Mouse (Mus musculus): ENCODE data around the gene Gm20219. TPM values are rescaled to one million over a fixed set of nuclear protein-coding genes. Genes with fewer than 3 reads are reported as not detected.

Gene Gm20219
- 1 to 10 TPM; 1.9 to 2.2 TPM for total RNA-seq (2021)

DNA sequence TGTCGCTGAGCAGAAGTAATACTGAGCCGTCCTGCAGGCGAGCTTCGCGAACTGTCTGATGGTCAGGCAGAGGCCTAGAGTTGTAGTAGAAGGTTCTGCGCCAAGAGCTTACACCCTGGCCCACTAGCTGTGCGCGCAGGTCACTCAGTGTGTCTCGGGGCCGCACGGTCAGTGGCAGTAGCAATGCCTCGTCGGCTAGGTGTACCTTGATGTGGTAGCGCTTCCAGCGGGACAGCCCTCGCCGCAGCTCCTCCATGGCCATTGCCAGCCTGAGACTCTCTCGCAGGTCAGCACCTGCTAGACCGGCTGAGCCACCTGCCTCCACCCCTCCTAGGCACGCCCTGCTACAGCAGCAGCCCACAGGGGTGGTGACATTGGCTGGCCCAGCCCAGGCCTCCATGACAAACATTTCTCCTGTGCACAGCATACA lies at the start of gene Gm20219:
Gm20219 (minus strand) TSS at position 266 of the 430 bp plus-strand sequence.
- intact Hi-C loops (cut with DNase I), result no loop called here
- DNase-seq, result no peak

DNA sequence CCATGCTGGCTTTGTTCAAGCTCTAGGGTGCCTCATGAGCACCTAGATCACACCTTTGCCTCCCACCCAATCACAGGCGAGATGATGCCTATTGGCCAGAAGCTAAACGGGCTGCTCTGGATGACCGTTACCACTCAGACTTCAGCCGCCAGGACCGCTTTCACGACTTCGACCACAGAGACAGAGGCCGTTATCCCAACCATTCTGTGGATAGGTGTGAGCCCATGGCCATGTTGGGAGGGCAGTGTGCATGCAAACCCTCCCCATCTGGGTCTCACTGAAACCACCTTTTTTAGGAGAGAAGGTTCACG lies 49.8 kb upstream of the Gm20219 start:
- intact Hi-C loops (cut with DNase I), result no loop called here
- no peak for DNase-seq

DNA sequence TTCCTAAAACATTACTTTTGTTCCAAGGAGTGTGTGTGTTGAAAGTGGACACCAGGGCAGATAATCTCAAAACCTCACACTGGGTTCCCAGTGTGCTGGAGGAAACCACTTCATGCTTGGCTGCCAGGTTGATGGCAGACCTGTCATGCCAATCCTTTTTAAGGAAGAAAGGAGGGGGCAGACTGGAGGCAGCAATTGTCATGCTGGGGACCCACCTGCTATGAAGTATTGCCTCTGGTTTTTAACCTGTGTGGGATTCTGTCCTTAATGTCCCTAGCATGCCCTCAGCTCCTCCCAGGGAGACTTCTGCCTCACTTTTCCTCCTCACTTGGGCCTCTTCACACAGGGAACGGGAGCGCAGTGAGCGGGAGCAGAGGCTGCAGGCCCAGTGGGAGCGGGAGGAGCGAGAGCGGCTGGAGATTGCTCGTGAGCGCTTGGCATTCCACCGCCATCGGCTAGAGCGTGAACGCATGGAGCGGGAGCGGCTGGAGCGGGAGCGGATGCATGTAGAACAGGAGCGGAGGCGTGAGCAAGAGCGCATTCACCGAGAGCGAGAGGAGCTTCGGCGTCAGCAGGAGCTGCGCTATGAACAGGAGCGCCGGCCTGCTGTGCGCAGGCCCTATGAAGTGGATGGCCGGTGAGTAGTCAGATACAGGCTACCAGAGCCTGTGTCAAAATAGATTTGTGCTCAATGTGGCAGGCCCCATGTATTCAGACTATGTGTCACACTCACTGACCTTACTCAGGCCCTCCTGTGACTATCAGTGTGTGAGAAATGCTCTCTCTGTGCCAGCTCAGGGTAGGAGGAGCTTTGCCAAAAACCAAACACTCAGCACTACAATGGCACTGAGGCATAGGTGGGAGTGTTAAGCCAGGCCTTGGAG lies 49.2 kb upstream of the Gm20219 start:
- peak; percentile 11 for DNase-seq
- intact Hi-C loops (cut with DNase I), result no loop called here

DNA sequence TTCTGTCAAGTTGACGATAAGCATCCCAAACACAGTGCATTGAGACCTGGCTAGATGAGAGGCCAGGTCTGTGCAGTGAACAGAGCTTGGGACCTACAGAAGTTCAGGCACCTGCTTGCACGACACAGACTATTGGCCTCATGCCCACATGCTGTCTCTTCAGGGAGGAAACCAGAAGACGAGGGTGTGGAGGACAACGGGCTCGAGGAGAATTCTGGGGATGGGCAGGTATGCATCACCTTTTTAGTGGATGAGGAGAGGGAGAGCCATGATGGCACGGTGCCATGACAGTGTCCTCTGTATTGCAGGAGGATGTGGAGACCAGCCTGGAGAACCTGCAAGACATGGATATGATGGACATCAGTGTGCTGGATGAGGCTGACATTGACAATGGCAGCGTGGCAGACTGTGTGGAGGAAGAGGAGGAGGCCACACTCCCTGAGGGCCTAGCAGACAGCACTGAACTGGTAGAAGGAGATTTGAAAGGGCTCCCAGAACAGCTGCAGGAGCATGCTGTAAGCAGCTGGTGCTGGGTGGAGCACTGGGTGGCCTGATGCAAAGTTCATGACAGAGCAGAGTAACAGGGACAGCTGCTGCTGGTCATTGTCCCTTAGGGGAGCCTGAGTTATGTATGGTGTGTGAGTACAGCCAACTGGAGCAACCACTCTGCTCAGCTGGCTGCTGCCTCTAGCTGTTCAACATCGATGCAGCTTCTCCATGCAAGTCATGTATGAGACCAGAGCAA lies 39.5 kb upstream of the Gm20219 start:
- intact Hi-C loops (cut with DNase I), result no loop called here
- DNase-seq, result no peak

DNA sequence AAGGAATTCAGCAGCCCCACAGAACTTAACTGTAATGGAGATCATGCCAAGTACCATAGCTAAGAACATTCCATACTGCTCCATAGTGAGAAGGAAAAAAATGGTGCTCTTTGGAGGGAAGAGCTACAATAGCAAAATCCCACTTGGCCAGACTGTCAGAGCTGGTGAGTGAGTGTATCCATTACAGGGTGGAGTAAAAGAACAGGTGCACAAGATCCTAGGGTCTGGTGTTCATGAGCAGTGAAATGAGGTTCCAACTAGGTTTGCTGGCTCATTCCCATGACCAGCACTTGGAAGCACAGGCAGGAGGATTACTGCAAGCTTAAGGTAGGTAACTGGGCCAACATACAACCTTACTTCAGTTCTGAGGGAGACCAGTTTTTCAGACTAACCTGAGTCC lies 38.4 kb upstream of the Gm20219 start:
- intact Hi-C loops (cut with DNase I), result no loop called here

DNA sequence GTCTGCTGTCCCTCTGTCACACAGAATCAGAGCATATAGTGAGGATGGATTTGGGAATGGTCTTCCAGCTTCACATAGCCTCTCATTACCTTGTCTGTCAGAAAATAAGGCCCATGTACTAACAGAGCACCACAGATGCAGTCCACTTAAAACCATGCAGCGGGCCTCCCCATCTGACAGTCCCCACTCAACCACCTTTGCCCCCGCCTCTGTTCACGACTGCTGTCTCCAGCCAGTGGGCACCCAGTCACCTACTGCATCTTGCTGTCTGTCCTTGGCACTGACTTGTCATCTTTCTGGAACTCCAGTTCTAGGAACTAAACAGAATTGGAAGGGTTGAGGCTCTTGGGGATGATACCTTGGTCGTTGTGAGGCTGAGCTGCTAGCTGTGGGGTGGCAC lies 34.7 kb upstream of the Gm20219 start:
- no peak for DNase-seq
- intact Hi-C loops (cut with DNase I), result no loop called here

More for the DNA sequence above, 38.4 kb upstream of the Gm20219 start:
- no peak for DNase-seq

DNA sequence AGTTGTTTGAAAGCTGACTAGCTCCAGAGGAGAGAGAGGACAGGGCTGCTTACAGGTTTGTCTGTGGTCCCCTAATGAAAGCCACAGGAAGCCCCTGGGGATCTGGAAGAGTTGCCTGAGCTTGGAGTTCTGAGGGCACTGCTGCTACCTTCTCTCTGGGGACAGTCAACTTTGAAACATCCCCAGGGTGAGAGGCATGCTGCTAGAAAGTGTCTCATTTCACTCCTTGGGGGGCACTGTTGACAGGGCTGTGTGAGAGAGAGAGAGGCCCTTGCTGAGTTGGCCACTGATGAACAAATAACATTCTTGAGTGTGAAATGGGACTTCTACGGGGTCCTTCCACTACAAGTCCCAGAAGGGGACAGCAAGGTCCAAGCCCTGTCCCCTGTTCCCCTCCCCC lies 33.6 kb upstream of the Gm20219 start:
- intact Hi-C loops (cut with DNase I), result no loop called here

DNA sequence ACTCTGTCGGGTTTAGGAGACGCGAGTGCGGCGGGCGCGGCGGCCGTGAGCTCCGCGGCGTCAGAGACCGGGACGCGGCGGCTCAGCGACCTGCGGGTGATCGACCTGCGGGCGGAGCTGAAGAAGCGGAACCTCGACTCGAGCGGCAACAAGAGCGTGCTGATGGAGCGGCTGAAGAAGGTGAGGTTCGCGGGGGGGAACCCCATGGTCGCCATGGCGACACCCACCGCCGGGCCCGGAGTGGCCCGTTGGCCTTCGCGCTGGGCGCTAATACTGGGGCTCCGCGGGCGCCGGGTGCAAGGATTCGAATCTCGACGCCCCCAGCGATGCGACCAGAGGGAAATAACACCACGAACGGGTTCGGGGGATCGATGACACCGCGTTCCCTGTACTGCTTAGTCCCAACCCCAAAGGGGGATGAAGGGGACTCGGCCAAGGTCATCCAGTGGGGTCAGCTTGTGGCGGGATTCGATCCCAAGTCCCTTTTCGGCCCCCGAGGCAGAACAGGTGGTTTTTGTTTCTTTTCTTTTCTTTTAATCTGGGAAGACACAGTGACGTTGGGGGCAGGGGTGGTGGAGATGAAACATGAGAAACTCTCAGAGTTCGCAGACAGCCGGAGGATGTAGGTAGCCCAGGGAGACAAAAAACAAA lies 31.1 kb upstream of the Gm20219 start:
- peak; percentile 49 for DNase-seq
- intact Hi-C loops (cut with DNase I), result no loop called here

More for the DNA sequence above, 33.6 kb upstream of the Gm20219 start:
- no peak for DNase-seq

DNA sequence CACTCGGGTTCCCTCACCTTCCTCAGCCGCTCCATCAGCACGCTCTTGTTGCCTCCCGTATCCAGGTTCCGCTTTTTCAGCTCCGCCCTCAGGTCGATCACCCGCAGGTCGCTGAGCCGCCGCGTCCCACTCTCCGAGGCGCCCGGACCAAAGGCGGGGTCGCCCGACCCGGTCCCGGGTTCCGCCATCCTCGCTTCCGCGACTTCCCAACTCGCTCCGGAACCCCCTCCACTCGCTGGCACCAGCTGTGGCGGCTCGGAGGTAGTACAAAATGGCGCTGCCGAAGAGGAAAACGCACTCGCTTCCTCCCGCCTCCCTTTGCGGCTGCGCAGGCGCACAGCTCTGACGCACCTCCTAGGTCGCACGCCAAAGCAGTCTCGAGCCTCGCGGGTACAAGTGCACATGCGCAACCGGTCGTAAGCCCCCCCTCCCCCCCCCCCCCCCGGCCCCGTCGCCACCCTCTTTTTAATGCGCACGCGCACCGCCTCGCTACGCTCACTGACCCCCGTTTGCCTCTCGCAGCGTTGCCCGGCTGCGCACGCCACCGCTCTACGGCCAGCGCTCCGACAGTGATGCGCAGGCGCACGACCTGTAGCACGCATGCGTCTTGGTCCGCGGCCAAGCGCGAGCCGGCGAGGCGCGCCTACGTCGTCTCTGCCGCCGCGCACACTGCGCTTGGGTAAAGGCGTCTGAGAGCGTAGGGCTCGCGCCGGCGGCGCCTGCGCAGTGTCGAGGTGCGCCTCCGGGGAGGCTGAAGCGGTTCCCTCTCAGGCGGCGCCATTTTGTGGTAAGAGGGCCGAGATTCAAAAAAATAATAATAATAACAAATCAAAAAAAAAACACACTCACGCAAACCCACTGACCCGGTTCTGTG lies 30.3 kb upstream of the Gm20219 start, which contains the start of the genes Safb2 and Safb:
Safb2 (minus strand) TSS at position 329 of the 874 bp plus-strand sequence.
Safb (plus strand) TSS at position 569 of the 874 bp plus-strand sequence.
- peak; percentile 100 for DNase-seq
- intact Hi-C loops (cut with DNase I), result no loop called here

DNA sequence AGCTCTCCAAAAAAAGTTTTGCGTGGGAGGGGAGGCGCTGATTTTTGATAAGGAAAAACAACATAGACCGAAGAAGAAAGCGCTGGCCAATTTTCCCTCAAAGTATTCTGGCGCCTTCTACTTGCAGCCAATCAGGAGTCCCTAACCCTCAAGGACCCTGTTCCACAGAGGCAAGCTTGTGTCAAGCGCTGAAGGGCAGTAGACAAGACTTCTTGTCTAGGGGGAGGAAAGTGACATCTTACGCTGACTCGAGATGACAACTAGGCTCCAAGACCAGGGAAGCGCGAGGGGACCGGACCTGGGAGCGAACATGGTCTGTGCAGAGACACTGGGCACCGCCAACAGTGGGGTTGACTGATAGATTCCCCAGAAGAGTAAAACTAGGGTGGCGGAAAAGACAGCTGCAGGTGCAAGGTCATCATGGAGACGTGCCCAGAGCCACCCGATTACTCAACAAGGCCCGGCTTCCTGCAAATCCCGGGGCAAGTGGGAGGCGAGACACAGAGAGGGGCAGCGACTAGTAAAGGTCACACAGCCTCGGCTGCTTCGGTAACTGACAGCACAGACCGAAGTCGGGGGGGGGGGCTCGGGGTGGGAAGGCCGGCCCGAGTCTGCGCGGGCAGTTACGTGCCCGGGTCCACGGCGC lies 29.5 kb upstream of the Gm20219 start:
- peak; percentile 40 for DNase-seq
- intact Hi-C loops (cut with DNase I), result no loop called here

DNA sequence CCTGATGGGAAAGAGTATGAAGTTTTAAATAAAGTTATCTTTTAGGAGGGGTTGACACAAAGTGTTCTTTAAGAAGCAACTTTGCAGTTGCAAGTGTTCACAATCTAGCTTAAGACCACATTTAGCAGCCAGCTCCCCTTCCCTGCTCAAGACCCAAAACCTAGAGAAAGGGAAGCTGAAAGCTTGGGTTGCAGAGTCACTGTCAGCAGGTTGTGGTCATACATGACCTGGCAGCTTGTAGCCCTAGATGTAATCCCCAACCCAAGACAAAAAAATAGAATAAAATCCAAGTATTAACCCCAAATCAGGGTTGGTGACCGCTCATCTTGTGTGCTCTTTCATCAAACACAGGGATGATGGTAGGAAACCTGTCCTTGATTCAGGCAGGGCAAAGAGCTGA lies 28.9 kb upstream of the Gm20219 start:
- no peak for DNase-seq
- intact Hi-C loops (cut with DNase I), result no loop called here

DNA sequence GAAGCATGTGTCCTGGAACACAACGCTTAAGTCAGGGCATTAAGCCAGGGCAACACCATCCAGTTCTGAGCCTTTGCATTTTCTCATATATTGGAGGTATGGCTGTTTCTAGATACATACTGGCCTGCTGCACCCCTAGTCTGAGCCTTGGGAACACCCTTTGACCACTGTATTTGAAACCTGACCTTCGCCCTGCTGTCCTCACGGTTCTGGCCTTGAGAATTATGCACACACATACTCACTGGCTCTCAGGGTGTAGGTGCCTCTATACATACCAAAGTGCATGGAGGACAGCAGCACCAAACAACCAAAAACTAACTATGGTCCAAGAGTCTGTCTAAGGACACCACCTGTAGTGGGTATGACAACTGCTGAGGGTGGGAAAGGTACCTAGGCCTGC lies 18.8 kb upstream of the Gm20219 start:
- DNase-seq, result no peak
- intact Hi-C loops (cut with DNase I), result no loop called here

DNA sequence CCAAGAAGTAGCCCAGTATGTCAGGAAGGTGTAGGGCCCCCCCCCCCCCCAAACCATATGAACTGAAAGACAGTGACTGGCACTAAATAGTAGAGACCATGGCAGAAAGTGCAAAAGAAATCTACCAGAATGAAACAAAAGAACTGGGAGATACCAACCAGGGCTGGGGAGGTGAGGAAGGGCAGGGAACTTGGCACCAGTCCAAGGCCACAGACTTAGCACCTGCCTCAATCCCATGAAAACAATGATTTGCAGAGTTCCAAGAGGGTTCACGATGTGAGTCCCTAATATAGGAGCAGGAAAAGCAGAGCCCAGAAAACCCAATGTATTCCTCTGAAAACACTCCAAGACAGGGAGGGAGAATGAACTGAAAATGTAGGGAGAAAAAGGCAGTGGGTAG lies 18.0 kb upstream of the Gm20219 start:
- intact Hi-C loops (cut with DNase I), result no loop called here
- peak; percentile 31 for DNase-seq

DNA sequence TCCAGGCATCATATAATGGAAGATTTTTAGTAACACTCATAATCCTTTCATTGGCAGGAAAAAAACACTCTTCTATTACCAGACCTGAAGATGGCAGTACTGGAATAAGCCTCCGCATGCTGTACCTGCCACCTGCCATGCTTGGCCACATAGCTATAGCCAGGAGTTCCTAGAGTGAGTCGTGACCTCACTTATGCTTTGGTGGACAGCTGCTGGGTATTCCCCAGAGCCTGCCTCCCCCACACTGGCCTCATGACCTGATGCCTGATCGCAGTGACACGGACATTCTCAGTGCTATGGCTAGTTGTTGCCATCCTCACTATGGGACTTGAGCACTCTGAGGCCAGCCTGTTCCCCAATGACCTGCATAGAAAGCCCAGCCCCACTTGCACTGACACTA lies 16.1 kb upstream of the Gm20219 start:
- intact Hi-C loops (cut with DNase I), result no loop called here
- no peak for DNase-seq

DNA sequence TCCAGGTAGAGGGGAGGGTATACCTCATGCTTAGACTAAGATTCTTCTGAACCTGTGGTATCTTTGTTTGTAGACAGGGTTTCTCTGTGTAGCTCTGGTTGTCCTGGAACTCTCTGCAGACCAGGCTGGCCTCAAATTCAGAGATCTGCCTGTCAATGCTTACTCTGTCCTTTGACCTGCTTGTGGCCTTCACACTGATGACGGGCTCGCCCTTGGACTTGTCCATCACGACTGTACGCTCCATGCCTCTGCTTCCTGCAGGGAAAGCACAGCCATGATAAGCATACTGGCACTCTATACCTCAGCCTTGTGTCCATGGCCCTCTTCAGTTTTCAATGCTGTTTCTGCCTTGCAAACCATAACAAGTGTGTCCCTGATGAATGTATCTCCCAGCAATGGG lies 13.2 kb upstream of the Gm20219 start:
- intact Hi-C loops (cut with DNase I), result no loop called here
- no peak for DNase-seq

DNA sequence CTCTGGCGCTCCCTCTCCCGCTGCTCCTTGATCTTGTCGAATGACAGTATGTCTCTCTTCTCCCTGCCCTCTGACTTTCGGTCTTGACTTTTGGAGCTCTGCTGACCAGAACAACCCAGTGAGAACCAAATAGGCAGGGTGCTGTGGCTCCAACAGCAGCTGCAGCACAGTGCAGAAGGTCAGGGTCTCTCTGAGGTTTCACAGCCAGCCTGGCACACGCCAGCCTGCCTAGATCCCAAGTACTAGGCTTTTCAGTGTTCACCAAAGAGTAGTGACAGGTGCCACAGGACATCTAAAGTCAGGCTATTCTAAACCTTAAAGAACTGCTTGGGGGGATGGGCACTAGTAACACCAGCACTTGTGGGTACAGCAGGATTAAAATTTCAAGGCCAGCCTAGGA lies 12.7 kb upstream of the Gm20219 start:
- no peak for DNase-seq
- intact Hi-C loops (cut with DNase I), result no loop called here

DNA sequence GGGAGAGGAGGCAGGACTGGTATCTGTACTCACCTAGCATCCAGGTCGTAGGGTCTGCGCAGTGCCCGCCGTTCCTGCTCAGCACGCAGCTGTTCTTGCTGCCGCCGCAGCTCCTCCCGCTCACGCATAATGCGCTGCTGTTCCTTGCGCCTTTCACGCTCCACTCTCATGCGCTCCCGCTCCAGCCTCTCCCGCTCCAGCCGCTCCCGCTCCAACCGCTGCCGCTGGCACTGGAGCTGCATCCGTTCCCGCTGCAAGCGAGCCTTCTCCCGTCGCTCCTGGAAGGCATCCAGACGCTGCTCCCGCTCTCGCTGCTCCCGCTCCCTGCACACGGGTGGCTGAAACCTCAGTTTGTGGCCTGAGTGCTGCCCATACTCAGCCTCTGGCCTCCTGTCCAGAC lies 12.1 kb upstream of the Gm20219 start:
- no peak for DNase-seq

DNA sequence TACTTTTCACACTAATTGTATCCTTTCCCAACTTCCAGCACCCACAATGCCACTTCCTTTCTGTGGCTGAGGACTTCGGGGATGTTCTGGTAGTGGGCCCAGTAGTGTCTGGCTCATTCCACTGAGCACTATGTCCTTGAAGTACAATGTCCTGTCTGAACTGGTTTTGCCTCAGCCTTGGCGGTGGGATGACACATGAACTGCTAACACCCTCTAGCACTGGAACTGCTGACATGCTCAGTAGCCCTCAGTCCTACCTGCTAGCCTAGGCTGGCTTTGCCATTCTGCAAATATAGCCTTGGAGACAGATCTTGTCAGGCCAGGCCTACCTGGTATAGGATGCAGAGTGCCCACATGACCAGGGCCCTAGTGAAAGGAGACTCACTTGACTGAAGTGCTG lies 7.7 kb upstream of the Gm20219 start:
- intact Hi-C loops (cut with DNase I), result no loop called here
- DNase-seq, result no peak

More for the DNA sequence above, 12.1 kb upstream of the Gm20219 start:
- intact Hi-C loops (cut with DNase I), result no loop called here

DNA sequence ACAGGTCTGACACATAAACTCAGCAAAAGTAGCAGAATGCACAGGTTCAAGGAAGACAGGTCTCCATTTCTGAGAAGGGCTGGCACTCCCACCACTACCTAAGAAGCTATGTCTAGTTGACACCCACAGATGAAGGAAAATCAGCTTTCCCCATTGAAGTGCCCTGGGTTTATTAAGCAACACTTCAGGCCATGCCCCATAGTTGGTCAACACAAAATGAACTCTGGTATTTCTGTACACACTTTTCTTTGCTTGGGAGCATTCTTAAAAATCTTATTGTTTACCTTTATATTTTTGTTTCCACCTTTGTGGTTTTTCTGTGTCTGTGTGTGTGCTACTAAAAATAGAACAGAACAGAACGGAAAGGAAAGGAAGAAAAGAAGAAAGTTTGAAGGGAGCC lies 5.9 kb upstream of the Gm20219 start:
- no peak for DNase-seq
- intact Hi-C loops (cut with DNase I), result no loop called here

DNA sequence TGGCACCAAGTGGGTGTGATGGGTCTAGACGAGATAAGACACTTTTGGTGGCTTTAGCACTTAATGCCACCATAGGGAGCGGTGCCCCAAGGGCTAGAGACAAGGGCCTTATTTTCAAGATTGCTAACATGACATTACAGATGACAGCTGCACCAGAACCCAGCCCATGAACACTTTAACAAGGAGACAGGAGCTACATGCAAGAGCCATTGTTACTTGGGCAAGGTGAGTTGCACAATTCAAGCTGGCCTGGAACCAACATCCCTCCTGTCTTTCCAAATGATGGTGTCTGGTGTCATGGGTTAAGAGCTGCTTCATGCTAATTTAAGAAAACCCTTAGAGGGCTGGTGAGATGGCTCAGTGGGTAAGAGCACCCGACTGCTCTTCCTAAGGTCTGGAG lies 5.2 kb upstream of the Gm20219 start:
- DNase-seq, result no peak
- intact Hi-C loops (cut with DNase I), result loop anchor here (5.0 kb wide), 1 partner anchor 202 kb away; no protein-coding TSS in a partner anchor
